Mouse (Mus musculus) Patski (cell line): Measurements from ENCODE around the gene Msi1. TPM values are rescaled to one million over a fixed set of nuclear protein-coding genes. Genes with fewer than 3 reads are reported as not detected.
A peak's percentile ranks its signal among the peaks of the same experiment; 100 is the strongest.

Source experiments
- ATAC-seq: fragments of 100-300 bp; one replicate; pipeline ENCODE4 v1.8.0; 2021
- CTCF ChIA-PET: fragments of 350-600 bp; sonication (Branson Sonifier 250); formaldehyde crosslinking; loops from one replicate; lab custom pipeline; 2022; ENCODE audit warnings: inconsistent platforms; lab: Charles Lee
- POLR2A ChIA-PET: fragments of 350-600 bp; sonication (Branson Sonifier 250); formaldehyde crosslinking; loops from one replicate; lab custom pipeline; 2022; ENCODE audit warnings: antibody characterized with exemption, inconsistent platforms; lab: Charles Lee
- DNase-seq: peaks from one replicate; pipeline ENCODE4 v3.0.0-alpha.2; 2011; ENCODE audit warnings: low read depth, low spot score
- H3K27me3 ChIP-seq: fragments of 371-371 bp; one replicate; pipeline ENCODE4 v1.5.1; 2021
- CTCF ChIP-seq: fragments of 100-300 bp; IDR thresholded peaks from one replicate; pipeline ENCODE4 v1.5.1; 2021
- in situ Hi-C: fragments of 300-500 bp; cut with MboI; formaldehyde crosslinking; loops from 3 replicates; pipeline ENCODE4 v1.11.1; 2018; ENCODE audit warnings: low pct_unique_long_range_greater_than_20kb, mixed read lengths
- polyA plus RNA-seq: library from polyadenylated mRNA; unstranded; gene quantifications from one replicate; pipeline ENCODE4 v1.2.3, GENCODE M21; 2021

The Msi1 gene
- polyA plus RNA-seq, 1 experiment from 2014 or later: 22.2 TPM

GRCm38 (mm10) chr5:115404241-115404794 is 25.1 kb upstream of the Msi1 start:
- no peak for DNase-seq
- CTCF ChIA-PET: no interaction called here

GRCm38 (mm10) chr5:115405205-115405604 is 24.2 kb upstream of the Msi1 start:
- POLR2A ChIA-PET: no interaction called here
- CTCF ChIA-PET: no interaction called here
- in situ Hi-C loops: no loop called here
- H3K27me3 ChIP-seq: no peaks in the 10 kb centered on the region
- no peak for TF ChIP-seq CTCF
- ATAC-seq (no peak), DNase-seq (no peak)

More at GRCm38 (mm10) chr5:115404241-115404794, 25.1 kb upstream of the Msi1 start:
- POLR2A ChIA-PET: interaction anchor here (0.6 kb wide), 1 partner anchor 40 kb away, joined by 3 read pairs; no protein-coding TSS in a partner anchor
- H3K27me3 ChIP-seq: no peaks in the 10 kb centered on the region
- no peak for TF ChIP-seq CTCF
- in situ Hi-C loops: loop anchor here (5.0 kb wide), 1 partner anchor 47 kb away; no protein-coding TSS in a partner anchor
- ATAC-seq: no peak

- ATAC-seq (no peak), DNase-seq (no peak)
- ChIA-PET POLR2A (no interaction called here), CTCF (no interaction called here)
- H3K27me3 ChIP-seq: no peaks in the 10 kb centered on the region
- TF ChIP-seq CTCF: no peak
- in situ Hi-C loops: no loop called here
Measured at GRCm38 (mm10) chr5:115408110-115408509, 21.3 kb upstream of the Msi1 start.

- DNase-seq: no peak
- ChIA-PET POLR2A (no interaction called here), CTCF (no interaction called here)
- ATAC-seq: no peak
- H3K27me3 ChIP-seq: no peaks in the 10 kb centered on the region
- TF ChIP-seq CTCF: no peak
- in situ Hi-C loops: no loop called here
Measured at GRCm38 (mm10) chr5:115415111-115416085, 14.0 kb upstream of the Msi1 start.

- ATAC-seq (peak; percentile 5), DNase-seq (no peak)
- ChIA-PET POLR2A (no interaction called here), CTCF (no interaction called here)
- peaks cover 4% of the 10 kb centered on the region for H3K27me3 ChIP-seq
- no peak for TF ChIP-seq CTCF
- in situ Hi-C loops: no loop called here
Measured at GRCm38 (mm10) chr5:115428831-115429358, 504 bp upstream of the Msi1 start.

GRCm38 (mm10) chr5:115430187-115430960 is 975 bp downstream of the Msi1 start:
- in situ Hi-C loops: no loop called here
- ATAC-seq: no peak

GRCm38 (mm10) chr5:115431061-115431897 is 1.9 kb downstream of the Msi1 start:
- TF ChIP-seq CTCF: no peak
- DNase-seq: no peak
- ChIA-PET CTCF (interaction anchor here (0.9 to 1.8 kb wide), 4 partner anchors 9 to 71 kb away, joined by 3 to 6 read pairs (median 4); no protein-coding TSS in a partner anchor), POLR2A (interaction anchor here (0.6 kb wide), 2 partner anchors 121 to 229 kb away, joined by 3 to 5 read pairs; no protein-coding TSS in a partner anchor)
- in situ Hi-C loops: no loop called here
- ATAC-seq: no peak
- peaks cover 4% of the 10 kb centered on the region for H3K27me3 ChIP-seq

More at GRCm38 (mm10) chr5:115430187-115430960, 975 bp downstream of the Msi1 start:
- ChIA-PET POLR2A (no interaction called here), CTCF (interaction anchor here (1.3 kb wide), 1 partner anchor 14 kb away, joined by 4 read pairs; no protein-coding TSS in a partner anchor)
- peaks cover 4% of the 10 kb centered on the region for H3K27me3 ChIP-seq
- no peak for TF ChIP-seq CTCF
- DNase-seq: no peak

- no peak for ATAC-seq
- in situ Hi-C loops: no loop called here
Measured at GRCm38 (mm10) chr5:115431898-115432259, 2.5 kb downstream of the Msi1 start.

GRCm38 (mm10) chr5:115432395-115432794 is 3.0 kb downstream of the Msi1 start:
- peaks cover 4% of the 10 kb centered on the region for H3K27me3 ChIP-seq
- TF ChIP-seq CTCF: no peak
- POLR2A ChIA-PET: no interaction called here
- in situ Hi-C loops: no loop called here
- CTCF ChIA-PET: interaction anchor here (1.8 kb wide), 1 partner anchor 8 kb away, joined by 6 read pairs; no protein-coding TSS in a partner anchor
- ATAC-seq (no peak), DNase-seq (no peak)

More at GRCm38 (mm10) chr5:115431898-115432259, 2.5 kb downstream of the Msi1 start:
- POLR2A ChIA-PET: interaction anchor here (0.6 kb wide), 1 partner anchor 228 kb away, joined by 5 read pairs; no protein-coding TSS in a partner anchor
- DNase-seq: no peak
- CTCF ChIA-PET: interaction anchor here (0.9 to 1.8 kb wide), 4 partner anchors 9 to 72 kb away, joined by 3 to 6 read pairs (median 4); no protein-coding TSS in a partner anchor
- TF ChIP-seq CTCF: no peak
- peaks cover 4% of the 10 kb centered on the region for H3K27me3 ChIP-seq
